Mouse (Mus musculus) G1E (cell line): ENCODE measurements around the gene Neurog1. TPM values are rescaled to one million over a fixed set of nuclear protein-coding genes. Genes with fewer than 3 reads are reported as not detected.

Source experiments
- ATAC-seq: 2 replicates; pipeline ENCODE4 v1.8.0; 2016; ENCODE audit warnings: mild to moderate bottlenecking; ENCODE audit not compliant: insufficient number of reproducible peaks, poor library complexity, low FRiP score, severe bottlenecking; ENCODE audit errors: extremely low read depth
- DNase-seq: peaks from one replicate; pipeline ENCODE4 v3.0.0; 2012; ENCODE audit warnings: low spot score
- H3K27me3 ChIP-seq: 2 replicates; pipeline ENCODE4 v1.6.1; 2012; ENCODE audit warnings: mild to moderate bottlenecking, low read length, inconsistent platforms; ENCODE audit not compliant: insufficient read depth
- H3K36me3 ChIP-seq: replicated peaks from 2 replicates; pipeline ENCODE3; 2012; ENCODE audit warnings: mild to moderate bottlenecking, inconsistent platforms
- H3K4me1 ChIP-seq: 2 replicates; pipeline ENCODE4 v1.6.1; 2012; ENCODE audit warnings: low read depth, low read length, inconsistent platforms, mixed read lengths; ENCODE audit not compliant: insufficient read depth
- H3K4me3 ChIP-seq: 2 replicates; pipeline ENCODE4 v1.5.1; 2012; ENCODE audit warnings: low read depth, mild to moderate bottlenecking, inconsistent platforms, low read length, moderate library complexity, mixed read lengths
- H3K9me3 ChIP-seq: replicated peaks from 2 replicates; pipeline ENCODE4 v1.6.1; 2012; ENCODE audit warnings: inconsistent platforms
- CTCF ChIP-seq: IDR thresholded peaks from 2 replicates; pipeline ENCODE4 v1.5.1; 2012; ENCODE audit warnings: low read depth, low read length, inconsistent platforms, mixed read lengths
- GATA1 ChIP-seq: IDR thresholded peaks from 2 replicates; pipeline ENCODE4 v1.6.1; 2012; ENCODE audit warnings: borderline replicate concordance, low read length, inconsistent platforms, mixed read lengths
- GATA2 ChIP-seq: IDR thresholded peaks from 2 replicates; pipeline ENCODE4 v1.6.1; 2012; ENCODE audit warnings: low read depth, low read length, inconsistent platforms, borderline replicate concordance
- POLR2AphosphoS5 ChIP-seq: IDR thresholded peaks from 2 replicates; pipeline ENCODE4 v1.6.1; 2012; ENCODE audit warnings: low read depth, low read length, inconsistent platforms; ENCODE audit not compliant: insufficient replicate concordance
- TAL1 ChIP-seq: conservative IDR thresholded peaks from 2 replicates; pipeline ENCODE4 v1.6.1; 2012; ENCODE audit warnings: low read depth, low read length, inconsistent platforms, mixed read lengths
- polyA plus RNA-seq: library from polyadenylated mRNA; stranded (reverse); fragments of >175 nt; gene quantifications from 2 replicates; pipeline ENCODE4 v1.2.3, GENCODE M21; 2012
- total RNA-seq, 2 experiments: library from RNA; stranded (forward) in 1 of 2; stranded (reverse) in 1 of 2; fragments of 200-1000 nt in 1 of 2; fragments of >200 nt in 1 of 2; fragmentation: Nextera tagmentation in 1 of 2; gene quantifications; 2 replicates each; pipeline ENCODE4 v1.2.3; 2014 to 2017

The Neurog1 gene
- total and polyA plus RNA-seq, 3 experiments, result 0.11 TPM; not detected in 2

- peaks cover 52% of the 10 kb centered on the region for H3K9me3 ChIP-seq
- TF ChIP-seq TAL1 (no peak), GATA1 (no peak), GATA2 (no peak), CTCF (no peak), POLR2AphosphoS5 (no peak)
- DNase-seq, result no peak
- H3K36me3 ChIP-seq, result no peaks in the 10 kb centered on the region
- no peaks in the 10 kb centered on the region for H3K4me1 ChIP-seq
- H3K4me3 ChIP-seq, result no peak overlapping the region; the same call in 1 of the 2 replicates
- no peaks in the 10 kb centered on the region for H3K27me3 ChIP-seq
- ATAC-seq, result no peak
These were observed 29.7 kb downstream of the Neurog1 start for GRCm38 (mm10) chr13:56221995-56222848.

GRCm38 (mm10) chr13:56221129-56221910 lies 30.6 kb downstream of the Neurog1 start:
- no peaks in the 10 kb centered on the region for H3K4me1 ChIP-seq
- no peaks in the 10 kb centered on the region for H3K27me3 ChIP-seq
- ATAC-seq (no peak), DNase-seq (no peak)
- H3K36me3 ChIP-seq, result no peaks in the 10 kb centered on the region
- peaks cover 60% of the 10 kb centered on the region for H3K9me3 ChIP-seq
- TF ChIP-seq TAL1 (no peak), GATA1 (no peak), CTCF (no peak), POLR2AphosphoS5 (no peak), GATA2 (no peak)
- H3K4me3 ChIP-seq, result no peak overlapping the region; the same call in 1 of the 2 replicates

GRCm38 (mm10) chr13:56219254-56219653 lies 32.7 kb downstream of the Neurog1 start:
- H3K27me3 ChIP-seq, result no peaks in the 10 kb centered on the region

GRCm38 (mm10) chr13:56216090-56216489 lies 35.9 kb downstream of the Neurog1 start:
- no peaks in the 10 kb centered on the region for H3K36me3 ChIP-seq
- no peaks in the 10 kb centered on the region for H3K27me3 ChIP-seq
- peaks cover 41% of the 10 kb centered on the region for H3K9me3 ChIP-seq
- TF ChIP-seq GATA1 (no peak), GATA2 (no peak), TAL1 (no peak), POLR2AphosphoS5 (no peak), CTCF (no peak)
- H3K4me3 ChIP-seq, result no peak overlapping the region
- H3K4me1 ChIP-seq, result no peaks in the 10 kb centered on the region
- DNase-seq, result no peak
- ATAC-seq, result no peak

More at GRCm38 (mm10) chr13:56219254-56219653, 32.7 kb downstream of the Neurog1 start:
- DNase-seq (no peak), ATAC-seq (no peak)
- TF ChIP-seq CTCF (no peak), GATA1 (no peak), GATA2 (no peak), POLR2AphosphoS5 (no peak), TAL1 (no peak)
- Histone ChIP-seq H3K4me3 (no peak overlapping the region), H3K36me3 (no peaks in the 10 kb centered on the region), H3K4me1 (no peaks in the 10 kb centered on the region), H3K9me3 (peaks cover 67% of the 10 kb centered on the region)

GRCm38 (mm10) chr13:56214633-56215032 lies 37.3 kb downstream of the Neurog1 start:
- Histone ChIP-seq H3K27me3 (no peaks in the 10 kb centered on the region), H3K4me1 (no peaks in the 10 kb centered on the region), H3K4me3 (no peak overlapping the region), H3K36me3 (no peaks in the 10 kb centered on the region), H3K9me3 (peaks cover 43% of the 10 kb centered on the region)
- DNase-seq (no peak), ATAC-seq (no peak)
- TF ChIP-seq CTCF, result no peak
- TF ChIP-seq GATA1, result no peak
- no peak for TF ChIP-seq POLR2AphosphoS5
- TF ChIP-seq GATA2, result no peak
- TF ChIP-seq TAL1, result no peak

- peaks cover 13% of the 10 kb centered on the region for H3K9me3 ChIP-seq
- no peak for DNase-seq
- TF ChIP-seq TAL1 (no peak), CTCF (no peak), GATA2 (no peak), POLR2AphosphoS5 (no peak), GATA1 (no peak)
- no peaks in the 10 kb centered on the region for H3K27me3 ChIP-seq
- H3K4me1 ChIP-seq, result no peaks in the 10 kb centered on the region
- H3K4me3 ChIP-seq, result no peak overlapping the region
- ATAC-seq, result no peak
- H3K36me3 ChIP-seq, result no peaks in the 10 kb centered on the region
These were observed 42.9 kb downstream of the Neurog1 start for GRCm38 (mm10) chr13:56209067-56209411.
